ENCODE assay signal across 14 mouse cellular contexts in genomic region chr11:34431371-34431770, GRCm38 (mm10).
"Had no signal": no experiment of that assay in that cellular context is flagged by ENCODE, and none has a peak within 500 bp of the region (broad histone marks: within the 10 kb centered on the region; RNA-seq: fewer than 3 reads in every experiment).

No protein-coding gene starts in this region.

- H3K27ac ChIP-seq: midbrain, embryonic 13.5 days; midbrain, embryonic 15.5 days had no signal

- H3K36me3 ChIP-seq: midbrain, embryonic 13.5 days; midbrain, embryonic 15.5 days had no signal

- H3K4me1 ChIP-seq: midbrain, embryonic 13.5 days; midbrain, embryonic 15.5 days had no signal

- H3K9me3 ChIP-seq: midbrain, embryonic 15.5 days had no signal

- H3K27me3 ChIP-seq: midbrain, embryonic 13.5 days; midbrain, embryonic 15.5 days had no signal

- DNase-seq: lung, adult 18-20 months; lung, embryonic 14.5 days; lung, postnatal 10 days; lung, postnatal 4 days; retina, postnatal 1 day; right cerebral cortex, adult 18-20 months; right cerebral cortex, postnatal 25 days; right cerebral cortex, postnatal 4 days; spleen, adult 18-20 months; thymus, adult 18-20 months; thymus, postnatal 14 days; thymus, postnatal 36 days had no signal

- H3K4me3 ChIP-seq: midbrain, embryonic 13.5 days; midbrain, embryonic 15.5 days had no signal
